Mouse (Mus musculus): ENCODE data around the gene Cecr2.
A peak's percentile ranks its signal among the peaks of the same experiment; 100 is the strongest.

The Cecr2 gene

DNA sequence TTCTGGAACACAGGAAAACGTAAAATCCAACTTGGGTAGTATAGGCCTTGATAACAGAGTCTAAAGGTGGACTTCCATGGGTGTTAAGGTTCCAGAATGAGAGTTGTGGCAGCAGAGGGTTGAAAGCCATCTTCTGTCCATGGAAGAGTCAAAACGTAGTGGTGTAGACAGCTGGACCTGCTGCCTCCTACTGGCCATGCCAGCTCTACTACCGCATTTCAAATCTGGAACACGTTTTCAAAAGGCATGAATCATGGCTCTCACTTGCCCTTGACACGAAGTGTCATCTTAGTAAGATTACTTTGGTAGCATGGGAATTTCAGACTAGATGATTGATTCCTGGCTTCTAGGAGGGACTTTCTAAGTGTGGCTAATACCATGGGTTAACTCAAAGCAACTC, 8.0 kb downstream of the Cecr2 start:
- no peak for DNase-seq

DNA sequence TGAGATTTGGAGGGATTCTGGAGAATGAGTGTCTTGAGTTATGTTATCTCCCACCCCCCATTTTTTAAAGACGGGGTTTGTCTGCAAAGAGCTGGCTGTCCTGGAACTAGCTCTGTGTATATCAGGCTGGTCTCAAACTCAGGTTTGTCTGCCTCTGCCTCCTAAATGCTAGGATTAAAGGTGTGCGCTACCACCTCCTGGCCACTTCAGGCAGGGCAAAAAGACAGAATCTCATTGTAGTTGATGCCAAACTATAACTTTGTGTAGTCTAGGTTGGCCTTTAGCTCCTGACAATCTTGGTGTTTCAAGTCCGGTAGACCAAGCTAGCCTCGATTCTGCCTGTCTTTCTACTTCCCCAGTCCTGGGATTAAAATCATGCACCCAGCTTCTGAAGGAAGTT, 8.7 kb downstream of the Cecr2 start:
- DNase-seq, result no peak

DNA sequence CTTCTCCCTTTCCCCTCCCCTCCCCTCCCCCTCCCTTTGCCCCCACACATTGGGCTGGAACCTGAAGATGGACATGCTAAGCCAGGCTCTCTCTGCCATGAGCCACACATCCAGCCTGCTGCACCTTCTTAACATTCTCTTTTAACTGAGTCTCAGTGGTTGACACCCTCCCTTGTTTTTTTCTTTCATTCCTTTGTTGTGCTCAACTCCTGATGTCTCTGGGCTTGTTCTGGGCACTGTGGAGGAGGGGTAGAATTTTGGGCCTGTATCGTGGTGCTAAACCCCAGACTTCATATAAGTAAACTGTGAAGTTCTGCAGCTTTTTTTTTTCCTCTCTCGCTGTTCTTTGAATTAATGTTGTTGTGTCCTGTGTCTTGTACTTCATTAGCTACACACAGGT, 9.8 kb downstream of the Cecr2 start:
- DNase-seq, result no peak

DNA sequence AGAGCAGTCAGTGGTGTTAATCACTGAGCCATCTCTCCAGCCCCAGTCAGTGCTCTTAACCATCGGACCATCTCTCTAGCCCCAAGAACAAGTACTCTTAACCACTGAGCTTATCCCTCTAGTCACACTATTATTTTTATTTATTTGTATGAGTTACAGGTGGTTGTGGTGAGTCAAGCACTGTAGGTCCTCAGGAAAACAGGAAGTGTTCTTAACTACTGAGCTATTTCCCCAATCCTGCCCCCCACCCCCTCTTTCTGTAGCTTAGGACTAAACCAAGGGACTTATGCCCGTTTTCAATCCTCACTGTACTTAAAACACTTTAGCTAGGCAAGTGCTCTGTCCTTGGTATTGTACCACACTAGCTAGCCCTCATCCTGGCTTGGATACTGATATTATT, 17.2 kb downstream of the Cecr2 start:
- DNase-seq, result no peak

DNA sequence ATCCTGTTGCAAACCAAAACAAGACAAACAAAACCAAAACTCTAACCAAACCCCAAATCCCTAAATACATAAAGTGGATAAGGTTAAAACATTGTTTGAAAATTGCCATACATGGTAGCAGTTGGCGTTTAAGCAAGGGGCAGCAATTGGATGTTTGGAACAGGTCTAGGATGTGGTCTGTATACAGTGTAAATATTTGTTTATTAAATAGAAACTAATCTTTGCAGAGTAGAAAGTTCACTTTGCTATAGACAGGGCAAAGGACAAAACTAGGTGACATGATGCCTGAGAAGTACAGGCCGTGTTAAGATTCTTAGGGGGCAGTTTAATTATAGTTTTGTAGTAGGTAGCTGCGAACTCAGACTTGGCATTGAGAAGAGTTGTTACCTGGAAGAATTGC, 18.6 kb downstream of the Cecr2 start:
- no peak for DNase-seq

DNA sequence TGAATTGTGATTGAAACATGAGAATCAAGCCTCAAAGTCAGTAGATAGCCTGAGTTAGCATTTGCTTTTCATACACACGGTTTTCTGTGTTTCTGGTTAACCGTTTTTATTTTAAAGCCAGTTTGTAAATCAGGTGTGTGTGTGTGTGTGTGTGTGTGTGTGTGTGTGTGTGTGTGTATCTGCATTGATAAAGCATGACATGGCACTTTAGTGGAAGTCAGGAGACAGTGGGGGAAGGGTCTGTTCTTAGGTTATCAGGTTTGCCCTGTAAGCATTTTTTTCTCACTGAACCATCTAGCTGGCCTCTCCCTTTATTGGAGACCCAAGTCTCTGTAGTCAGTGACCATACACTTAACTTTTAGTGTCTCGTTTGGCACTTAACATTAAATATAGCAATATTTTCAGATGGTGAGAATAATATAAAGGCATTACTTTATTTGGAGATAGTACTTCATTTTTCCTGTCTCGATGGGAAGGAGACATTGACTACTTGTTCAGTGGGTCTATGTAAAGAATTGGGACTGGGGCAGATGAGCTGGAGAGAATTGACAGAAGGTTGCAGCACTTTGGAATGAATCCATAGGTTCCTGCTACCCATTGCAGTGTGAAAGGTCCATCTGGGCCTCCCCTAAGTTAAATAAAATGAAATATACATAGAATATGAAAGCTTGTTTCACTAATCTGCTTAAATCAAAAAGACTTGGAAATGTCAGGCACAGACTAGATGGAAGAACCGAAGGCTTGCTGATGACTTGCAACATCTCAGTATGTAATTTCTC, 20.9 kb downstream of the Cecr2 start:
- no peak for DNase-seq

DNA sequence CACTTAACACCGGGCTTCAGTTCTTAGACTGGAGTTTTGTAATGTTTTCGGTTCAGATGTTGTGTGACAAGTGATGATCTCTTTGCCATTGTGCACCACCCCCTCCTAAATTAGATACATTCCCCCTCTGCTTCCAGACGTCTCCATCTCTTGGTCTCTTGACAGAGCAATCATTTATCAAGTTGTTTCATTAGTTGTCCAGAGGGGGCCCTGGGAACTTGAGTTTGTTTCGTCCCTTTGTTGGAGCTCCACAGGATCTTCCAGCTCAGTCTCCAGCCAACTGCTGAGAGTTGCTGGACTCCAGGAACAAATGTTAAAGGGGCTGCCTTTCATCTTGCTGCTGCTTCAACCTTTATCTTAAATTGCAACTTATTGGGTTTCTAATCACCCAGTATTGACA, 34.1 kb downstream of the Cecr2 start:
- DNase-seq, result no peak

DNA sequence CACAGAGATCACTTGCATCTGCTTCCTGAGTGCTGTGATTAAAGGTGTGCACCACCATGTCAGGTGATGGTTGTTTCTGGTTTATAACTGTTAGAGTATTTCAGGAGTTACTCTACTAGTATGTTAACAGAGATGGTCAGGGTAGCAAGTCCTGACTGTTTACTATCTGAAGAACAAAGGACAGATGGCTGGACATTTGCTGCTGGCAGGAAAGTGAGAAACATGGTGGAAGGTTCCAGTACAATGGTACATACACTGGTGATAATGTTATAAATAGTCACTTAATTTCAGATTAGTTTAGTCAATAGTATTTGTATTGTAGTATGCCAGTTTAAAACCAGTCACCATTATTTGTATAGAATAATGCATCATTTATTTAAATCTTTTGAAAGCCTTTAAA, 38.2 kb downstream of the Cecr2 start:
- DNase-seq, result no peak

DNA sequence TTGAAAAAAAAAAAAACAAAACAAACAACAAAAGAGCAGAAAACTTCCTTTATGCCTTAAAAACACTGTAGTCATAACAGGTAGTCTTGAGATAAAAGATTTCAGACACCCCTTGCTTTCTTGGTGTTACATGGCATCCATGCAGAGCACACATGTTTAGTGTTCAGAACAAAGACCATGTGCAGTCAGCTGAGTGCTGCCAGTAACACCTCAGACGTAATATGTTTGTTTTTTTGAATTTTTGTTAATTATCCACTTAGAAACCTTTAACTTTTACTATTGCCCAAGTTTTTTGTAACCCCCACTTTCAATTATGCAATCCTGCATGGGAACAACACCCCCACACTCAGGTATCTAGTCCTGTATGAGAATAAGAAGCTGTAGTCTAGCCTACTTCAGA, 42.6 kb downstream of the Cecr2 start:
- no peak for DNase-seq

DNA sequence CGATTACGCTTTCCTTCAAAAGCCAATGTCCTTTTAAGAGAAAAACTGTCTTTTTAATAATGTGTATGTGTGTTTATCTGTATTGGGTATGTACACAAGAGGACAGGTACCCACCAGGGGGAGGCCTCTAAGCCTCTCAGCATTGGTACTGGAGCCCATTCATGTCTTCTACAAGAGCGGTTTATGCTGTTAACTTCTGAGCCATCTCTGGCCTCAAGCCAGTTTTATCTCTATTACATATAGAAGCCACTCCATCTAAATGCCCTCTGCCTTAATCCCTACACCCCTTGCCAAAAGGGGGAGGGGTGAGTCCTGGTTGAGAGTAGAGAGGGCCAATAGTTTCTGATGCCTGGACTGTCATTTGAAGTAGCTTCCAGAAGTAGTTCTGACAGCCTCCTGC, 48.6 kb downstream of the Cecr2 start:
- no peak for DNase-seq

DNA sequence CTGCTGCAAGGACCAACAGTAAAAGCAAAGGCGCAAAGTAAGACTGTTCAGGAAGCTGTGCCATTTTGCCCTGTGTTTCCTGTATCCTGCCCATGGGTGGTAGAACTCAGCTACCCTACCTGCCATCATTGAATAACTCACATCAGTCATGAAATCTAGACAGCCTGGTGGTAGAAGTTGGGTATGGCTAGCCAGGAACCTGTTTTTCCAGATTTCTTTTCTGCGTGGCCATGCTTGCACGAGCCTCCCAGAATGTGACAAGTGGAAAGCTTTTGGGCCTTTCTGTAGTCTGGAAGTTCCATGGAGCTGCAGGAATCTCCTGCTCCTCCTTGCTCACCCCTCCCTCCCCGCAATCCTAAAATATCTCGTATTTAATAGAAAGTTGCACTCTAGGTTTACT, 49.1 kb downstream of the Cecr2 start:
- peak; percentile 14 for DNase-seq

DNA sequence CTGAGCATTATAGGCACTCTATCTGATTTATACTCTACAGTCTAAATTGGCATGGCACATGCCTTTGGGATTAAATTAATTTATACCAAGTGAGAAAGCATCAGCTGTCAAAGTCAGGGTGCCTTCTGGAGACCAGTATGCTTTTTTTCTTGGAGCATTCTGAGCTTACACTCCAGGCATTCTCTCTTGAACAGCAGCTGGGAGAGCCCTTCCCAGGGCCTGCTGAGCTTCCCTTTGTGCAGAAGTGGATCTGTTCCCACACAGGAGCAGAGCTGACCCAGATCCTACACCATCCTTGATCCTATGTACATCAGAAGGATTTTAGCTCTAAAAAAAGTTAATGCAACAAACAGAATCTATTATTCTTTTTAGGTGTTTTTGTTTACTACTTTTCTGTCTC, 49.7 kb downstream of the Cecr2 start:
- DNase-seq, result no peak

DNA sequence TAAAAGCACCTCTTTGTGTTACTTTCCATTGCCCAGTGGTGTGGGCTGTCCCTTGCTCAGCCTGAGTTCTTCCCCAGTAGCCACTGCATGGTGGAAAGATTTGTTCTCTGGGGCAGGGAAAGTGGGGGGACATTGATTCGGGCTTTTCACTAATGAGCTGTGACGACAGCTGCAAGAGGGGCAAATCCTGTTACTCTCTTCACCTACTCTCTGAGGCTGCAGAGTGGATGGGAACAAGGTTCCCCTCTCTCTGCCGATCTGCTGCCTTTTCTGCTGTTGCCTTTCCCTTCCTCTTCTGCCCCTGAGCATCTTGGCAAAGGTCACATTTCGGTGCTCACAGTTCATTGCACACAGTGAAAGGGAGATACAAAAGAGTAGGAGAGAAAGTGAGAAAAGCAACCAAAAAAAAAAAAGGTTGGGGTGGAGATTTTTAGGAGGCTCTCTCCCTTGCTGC, 50.4 kb downstream of the Cecr2 start:
- DNase-seq, result no peak

DNA sequence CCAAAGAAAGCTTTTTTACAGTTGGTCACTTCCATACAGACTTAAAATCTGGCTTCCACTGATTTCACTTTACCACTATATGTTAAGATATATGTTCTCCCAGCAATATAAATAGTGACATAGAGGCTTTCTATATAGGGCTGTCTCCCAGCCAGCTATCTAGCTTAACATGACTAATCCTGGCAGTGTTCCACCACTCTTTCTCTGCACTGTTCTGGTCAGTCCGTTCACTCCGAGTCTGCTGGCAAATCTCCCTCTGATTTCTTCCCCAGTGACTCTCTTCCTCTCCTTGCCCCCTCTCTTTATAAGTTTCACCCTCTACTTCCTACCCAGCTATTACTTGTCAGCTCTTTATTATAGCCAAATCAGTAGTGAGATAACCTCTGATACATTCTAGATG, 59.8 kb downstream of the Cecr2 start:
- no peak for DNase-seq

DNA sequence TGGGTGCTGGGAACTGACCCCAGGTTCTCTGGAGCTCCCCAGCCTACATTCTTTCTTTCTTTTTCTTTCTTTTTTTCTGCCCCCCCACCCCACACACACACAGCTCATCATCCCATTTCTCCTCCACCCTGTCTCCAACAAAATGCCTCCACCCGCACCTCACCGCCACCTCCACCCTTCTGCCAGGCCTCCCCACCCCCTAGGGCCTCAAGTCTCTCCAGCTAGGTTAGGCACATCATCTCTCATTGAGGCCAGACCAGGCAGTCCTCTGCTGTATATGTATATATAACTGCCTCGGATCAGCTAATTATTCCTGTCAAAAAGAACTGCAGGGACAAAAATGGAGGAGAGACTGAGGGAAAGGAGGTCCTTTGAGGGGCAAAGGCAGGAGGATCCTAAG, 69.8 kb downstream of the Cecr2 start:
- DNase-seq, result no peak

DNA sequence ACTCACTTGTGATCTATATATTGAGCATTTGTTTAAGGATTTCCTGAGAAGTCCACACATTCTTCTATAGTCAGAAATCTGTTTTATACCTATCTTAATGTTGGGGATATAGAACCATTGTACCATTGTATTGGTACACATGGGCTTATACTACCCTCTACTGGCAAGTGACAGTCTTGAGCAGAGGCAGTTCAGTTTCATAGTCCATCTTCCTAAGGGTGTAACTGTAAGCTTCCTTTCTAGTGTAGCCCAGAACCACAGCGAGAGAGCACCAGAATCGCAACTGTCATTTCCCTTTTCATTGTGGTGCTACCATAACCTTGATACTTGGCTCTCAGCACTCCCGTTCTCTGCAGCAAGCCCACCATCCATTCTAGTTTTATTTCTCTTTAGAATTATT, 70.4 kb downstream of the Cecr2 start:
- DNase-seq, result peak; percentile 15

DNA sequence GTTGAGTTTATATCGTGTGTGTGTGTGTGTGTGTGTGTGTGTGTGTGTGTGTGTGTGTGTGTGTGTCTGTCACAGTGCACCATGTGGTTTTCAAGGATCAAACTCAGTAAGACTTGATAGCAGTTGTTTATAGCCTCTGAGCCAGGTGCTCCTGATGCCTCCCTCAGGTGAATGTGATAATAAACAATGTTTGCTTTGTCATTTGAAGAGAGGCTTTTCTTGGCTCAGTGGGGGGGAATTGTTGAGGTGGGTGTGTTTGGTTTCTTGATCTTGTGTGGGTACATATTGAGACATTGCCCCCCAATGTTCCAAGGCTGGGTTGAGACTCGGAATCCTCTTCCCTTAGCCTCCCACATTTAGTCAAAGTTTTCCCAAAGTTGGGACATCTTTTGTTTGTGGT, 77.0 kb downstream of the Cecr2 start:
- no peak for DNase-seq

DNA sequence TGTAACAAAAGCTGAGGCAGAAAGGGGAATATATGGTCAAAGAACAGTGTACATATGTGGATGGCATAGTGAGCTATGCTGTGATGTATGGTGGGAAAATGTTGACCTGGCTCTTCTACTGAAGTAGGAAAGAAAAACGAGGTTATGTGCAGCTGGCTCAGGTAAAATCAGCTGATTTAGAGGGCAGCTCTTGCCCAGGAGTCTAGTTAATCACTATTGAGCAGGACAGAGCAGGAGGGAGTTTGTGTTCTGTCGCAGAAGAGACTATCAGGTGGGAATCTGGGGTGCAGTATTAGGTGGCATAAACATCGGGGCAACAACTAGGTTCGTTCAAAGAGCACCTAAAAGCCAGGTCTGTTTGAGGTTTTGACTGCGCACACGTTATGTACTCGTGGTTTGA, 78.1 kb downstream of the Cecr2 start:
- peak; percentile 34 for DNase-seq

DNA sequence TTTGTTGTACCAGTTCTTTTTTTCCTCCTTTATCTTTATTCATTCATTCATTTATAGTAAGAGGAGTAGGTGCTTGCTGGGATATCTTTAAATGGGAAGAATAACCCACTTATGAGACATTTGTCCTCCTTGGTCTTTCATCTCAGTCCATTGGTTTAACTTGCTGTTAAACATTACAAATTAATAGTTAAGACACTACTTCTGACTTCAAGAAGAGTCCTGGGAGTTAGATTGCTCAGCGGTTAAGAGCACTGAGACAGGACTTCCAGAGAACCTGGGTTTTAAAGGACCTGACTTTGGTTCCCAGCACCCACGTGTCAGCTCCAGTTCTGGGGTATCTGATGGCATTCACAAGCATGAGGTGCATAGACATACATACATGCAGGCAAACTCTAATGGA, 80.2 kb downstream of the Cecr2 start:
- DNase-seq, result peak; percentile 7

DNA sequence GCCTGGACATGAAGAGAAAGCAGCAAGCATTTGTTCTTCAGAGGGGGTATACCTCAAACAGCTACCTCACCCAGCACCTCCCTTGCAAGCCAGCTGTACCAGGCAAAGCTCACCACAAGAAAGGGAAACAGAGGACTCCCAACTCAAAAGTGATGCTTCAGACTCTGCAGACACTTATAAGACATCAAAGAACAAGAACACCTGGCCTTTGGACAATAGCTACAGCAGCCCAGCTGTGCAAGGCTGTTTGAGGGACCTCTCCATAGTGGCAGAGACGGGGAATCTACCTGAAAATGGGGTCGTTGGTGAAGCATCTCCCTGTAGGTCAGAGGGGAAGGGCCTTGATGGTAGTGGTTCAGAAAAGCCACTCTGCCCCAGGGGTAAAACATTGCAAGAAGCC, 95.0 kb downstream of the Cecr2 start:
- no peak for DNase-seq

DNA sequence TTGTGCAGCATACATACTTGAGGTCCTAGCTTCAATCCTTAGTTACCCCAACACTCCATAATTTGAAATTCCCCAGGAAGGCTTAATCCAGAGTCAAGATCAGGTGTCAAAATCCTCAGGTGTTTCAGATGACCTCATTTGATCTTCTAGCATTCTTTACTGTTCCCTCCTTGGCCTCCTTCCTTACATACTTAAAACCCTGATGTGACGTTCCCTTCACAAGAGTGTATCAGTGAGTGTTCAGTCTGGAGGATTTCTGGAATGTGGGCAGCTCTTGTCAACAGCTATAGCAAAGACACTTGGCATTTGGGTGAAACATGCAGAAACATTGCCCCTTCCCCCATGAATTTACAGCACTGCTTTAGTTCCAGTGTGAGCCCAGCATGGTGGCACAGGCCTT, 103.8 kb downstream of the Cecr2 start:
- DNase-seq, result no peak

DNA sequence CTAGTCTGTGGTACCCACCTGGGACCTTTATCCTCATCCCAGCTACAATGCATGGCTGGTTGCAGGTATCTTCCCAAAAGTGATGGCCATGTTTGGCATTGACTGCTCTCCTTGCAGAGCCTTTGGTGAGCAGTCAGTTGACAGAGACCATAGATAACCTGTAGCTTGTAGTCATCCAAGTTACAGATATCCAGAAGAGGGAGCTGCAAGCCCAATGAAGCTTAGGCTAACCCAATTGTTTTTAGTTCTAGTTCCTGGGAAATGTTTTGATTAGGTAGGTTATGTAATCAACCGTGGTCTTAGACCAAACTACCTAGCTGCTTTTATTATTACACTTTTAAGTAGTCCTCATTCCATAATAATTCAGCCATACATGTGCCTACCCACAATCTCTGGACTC, 105.2 kb downstream of the Cecr2 start:
- DNase-seq, result no peak

DNA sequence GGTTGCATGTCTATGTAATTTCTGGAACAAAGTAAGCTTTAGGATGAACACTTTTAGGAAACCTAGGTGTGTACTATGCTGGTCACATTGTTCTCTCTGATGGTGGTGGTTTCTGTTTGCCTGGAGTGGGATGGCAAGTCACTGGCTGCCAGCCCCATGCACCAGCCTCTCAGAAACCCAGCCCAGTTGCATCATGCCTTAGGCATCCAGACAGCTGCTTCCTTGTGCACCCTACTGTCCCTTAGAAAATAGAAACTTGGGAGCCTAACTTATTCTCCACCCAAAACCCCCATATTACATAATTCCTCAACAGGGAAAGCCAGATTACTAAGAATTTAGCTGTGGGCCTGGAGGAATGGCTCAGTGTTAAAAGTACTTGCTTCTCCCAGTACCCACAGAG, 105.9 kb downstream of the Cecr2 start:
- DNase-seq, result no peak

DNA sequence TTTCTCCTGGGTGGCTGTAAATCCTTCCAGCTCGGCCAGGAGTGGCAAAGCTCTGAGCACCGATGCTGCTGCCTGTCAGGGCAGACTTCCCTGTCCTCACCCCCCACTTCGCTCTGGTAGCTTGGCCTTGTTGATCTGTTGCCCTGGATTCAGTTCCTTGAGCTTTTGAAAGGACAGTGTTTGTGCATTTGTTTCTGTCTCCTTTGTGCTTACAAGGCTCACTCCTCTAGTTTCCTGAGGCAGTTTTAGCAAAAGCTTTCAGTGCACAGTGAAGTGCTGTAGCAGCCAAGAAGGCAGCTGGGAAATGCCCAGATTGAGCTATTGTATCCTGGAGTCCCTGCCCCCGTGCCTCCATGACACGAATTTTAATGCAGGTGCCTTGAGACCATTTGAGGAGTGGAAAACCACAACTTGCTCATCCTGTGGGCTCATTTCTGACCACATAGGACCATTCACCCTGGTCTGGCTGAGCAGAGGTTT, 107.0 kb downstream of the Cecr2 start, which contains the start of gene Slc25a18:
Gene Slc25a18 (plus strand): TSS at position 430 of the 480 bp plus-strand sequence.
- DNase-seq, result no peak

DNA sequence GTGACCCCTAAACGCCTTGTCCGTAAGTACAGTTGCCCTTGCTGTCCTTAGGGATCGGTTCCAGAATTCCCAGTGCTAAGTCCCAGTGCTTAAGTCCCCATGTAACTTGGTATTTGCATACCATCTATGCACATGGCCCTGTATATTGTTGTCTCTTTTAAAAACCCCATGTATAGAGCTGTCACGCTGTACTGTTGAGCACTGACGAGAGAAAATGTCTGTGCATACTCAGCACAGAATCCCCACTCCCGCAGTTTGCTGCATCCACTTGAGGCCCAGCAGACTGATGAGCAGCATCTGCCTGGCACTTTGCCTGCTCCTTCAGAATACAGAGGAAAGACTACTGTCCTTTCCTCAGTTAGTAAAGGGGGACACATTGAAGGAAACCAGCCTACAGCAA, 107.6 kb downstream of the Cecr2 start:
- DNase-seq, result no peak
